Mouse (Mus musculus): Measurements from ENCODE around the gene Sdk1. TPM values are rescaled to one million over a fixed set of nuclear protein-coding genes. Genes with fewer than 3 reads are reported as not detected.
A peak's percentile ranks its signal among the peaks of the same experiment; 100 is the strongest.

The Sdk1 gene
- polyA plus RNA-seq, 1 experiment from 2014 or later: 0.94 TPM

DNA sequence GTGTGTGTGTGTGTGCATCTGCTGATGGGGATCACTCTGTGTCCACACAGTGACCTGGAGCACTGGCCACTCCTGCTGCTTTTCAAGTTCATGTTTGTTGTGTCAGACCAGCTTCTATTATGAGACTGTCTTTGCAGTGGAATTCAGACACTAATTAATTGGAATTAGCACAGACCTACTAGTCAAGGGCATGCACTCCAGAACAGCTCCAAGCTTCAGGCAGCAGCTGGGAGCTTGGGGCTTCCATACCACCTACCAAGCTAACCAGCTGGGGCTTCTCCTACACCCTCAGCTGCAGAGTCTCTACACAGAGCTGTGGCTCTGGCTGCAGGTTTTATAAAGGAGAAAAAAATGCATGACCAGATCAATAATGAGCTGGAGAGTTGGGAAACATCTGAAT lies 729.8 kb downstream of the Sdk1 start:
- no peak overlapping the region for H3K4me3 ChIP-seq (ENCODE audit: low read depth, low read length)
- H3K4me2 ChIP-seq (replicated peaks; ENCODE audit: low read depth): no peak overlapping the region
- H3K9ac ChIP-seq (ENCODE audit: low read depth, low read length): no peak overlapping the region
- TF ChIP-seq CTCF (IDR thresholded peaks at IDR 0.05; ENCODE audit: low read depth): no peak
- no peaks in the 10 kb centered on the region for H3K27me3 ChIP-seq (replicated peaks; ENCODE audit: control insufficient read depth, insufficient read depth, low read length)
- ATAC-seq: no peak
- H3K9me3 ChIP-seq (ENCODE audit: control insufficient read depth): no peaks in the 10 kb centered on the region
- H3K36me3 ChIP-seq (ENCODE audit: control insufficient read depth, insufficient read depth): no peaks in the 10 kb centered on the region
- no peaks in the 10 kb centered on the region for H3K4me1 ChIP-seq (replicated peaks; ENCODE audit: control insufficient read depth, insufficient read depth, low read length)
- H3K27ac ChIP-seq (ENCODE audit: low read depth, low read length): no peak overlapping the region

DNA sequence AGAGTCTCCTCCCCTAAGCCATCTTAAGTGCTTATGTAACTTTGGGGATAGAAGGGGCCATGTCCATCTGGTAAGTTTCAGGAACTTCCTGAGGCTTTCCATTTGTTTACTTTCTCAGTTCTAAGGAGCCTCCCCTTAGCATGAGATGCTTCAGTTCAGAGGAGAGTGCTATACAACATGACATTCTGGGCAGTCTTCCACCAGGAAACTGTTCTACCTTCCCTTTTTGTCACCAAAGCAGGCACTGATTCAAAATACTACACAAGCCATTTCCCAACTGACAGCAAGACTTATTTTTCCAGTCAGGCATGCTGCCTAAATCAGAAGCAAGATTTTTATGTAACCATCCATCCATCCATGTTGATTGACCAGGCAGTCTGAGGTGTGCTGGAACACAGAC lies 738.2 kb downstream of the Sdk1 start:
- H3K9me3 ChIP-seq (ENCODE audit: control insufficient read depth): no peaks in the 10 kb centered on the region
- no peaks in the 10 kb centered on the region for H3K27me3 ChIP-seq (replicated peaks; ENCODE audit: control insufficient read depth, insufficient read depth, low read length)
- no peak overlapping the region for H3K4me3 ChIP-seq (ENCODE audit: low read depth, low read length)
- no peaks in the 10 kb centered on the region for H3K4me1 ChIP-seq (replicated peaks; ENCODE audit: control insufficient read depth, insufficient read depth, low read length)
- no peak overlapping the region for H3K27ac ChIP-seq (ENCODE audit: low read depth, low read length)
- no peak overlapping the region for H3K9ac ChIP-seq (ENCODE audit: low read depth, low read length)
- no peak for ATAC-seq
- H3K36me3 ChIP-seq (ENCODE audit: control insufficient read depth, insufficient read depth): no peaks in the 10 kb centered on the region
- H3K4me2 ChIP-seq (replicated peaks; ENCODE audit: low read depth): no peak overlapping the region
- no peak for TF ChIP-seq CTCF (IDR thresholded peaks at IDR 0.05; ENCODE audit: low read depth)

DNA sequence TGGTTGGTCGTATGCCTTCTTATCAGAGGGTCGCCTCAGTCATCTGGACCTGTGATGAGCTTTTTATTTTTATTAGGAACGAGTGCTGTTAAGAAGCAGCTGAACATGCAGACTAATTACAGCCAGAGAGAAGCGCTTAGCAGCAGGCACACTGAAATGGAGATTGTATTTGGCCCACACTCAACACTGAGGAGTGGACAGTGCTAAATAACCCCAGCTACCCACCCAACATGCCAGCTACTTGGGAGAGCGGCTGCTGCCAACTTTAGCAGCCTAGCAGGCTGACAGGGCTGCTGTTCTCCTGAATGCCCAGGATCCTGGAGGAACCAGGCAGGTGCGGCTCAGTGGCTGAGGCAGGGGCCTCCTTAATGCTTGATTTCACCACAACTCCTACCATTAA lies 739.5 kb downstream of the Sdk1 start:
- no peaks in the 10 kb centered on the region for H3K36me3 ChIP-seq (ENCODE audit: control insufficient read depth, insufficient read depth)
- WGBS: 83% methylated on average over 6 of the region's 6 CpGs
- no peak overlapping the region for H3K4me3 ChIP-seq (ENCODE audit: low read depth, low read length)
- H3K27me3 ChIP-seq (replicated peaks; ENCODE audit: control insufficient read depth, insufficient read depth, low read length): no peaks in the 10 kb centered on the region
- ATAC-seq: no peak
- H3K4me2 ChIP-seq (replicated peaks; ENCODE audit: low read depth): no peak overlapping the region
- no peak overlapping the region for H3K27ac ChIP-seq (ENCODE audit: low read depth, low read length)
- H3K9me3 ChIP-seq (ENCODE audit: control insufficient read depth): no peaks in the 10 kb centered on the region
- H3K9ac ChIP-seq (ENCODE audit: low read depth, low read length): no peak overlapping the region
- TF ChIP-seq CTCF (IDR thresholded peaks at IDR 0.05; ENCODE audit: low read depth): no peak
- H3K4me1 ChIP-seq (replicated peaks; ENCODE audit: control insufficient read depth, insufficient read depth, low read length): no peaks in the 10 kb centered on the region

DNA sequence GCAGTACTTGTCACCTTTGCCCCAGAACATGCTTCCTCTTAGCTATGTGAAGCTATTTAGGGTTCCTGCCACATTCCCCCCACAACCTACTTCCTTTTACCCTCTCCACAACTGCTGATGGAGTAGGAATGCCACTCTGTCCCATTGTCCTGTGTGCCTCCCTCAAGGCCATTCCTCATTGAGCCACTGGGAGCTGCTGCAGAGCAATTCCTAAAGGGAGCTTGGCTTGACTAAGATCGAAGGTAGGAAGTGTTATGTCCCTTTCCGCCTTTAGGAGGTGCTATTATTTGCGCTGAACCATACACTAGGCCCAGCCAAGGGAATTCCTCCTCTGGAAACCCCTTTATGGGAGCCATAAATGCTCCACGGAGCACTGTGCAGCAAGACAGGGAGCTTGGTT lies 743.0 kb downstream of the Sdk1 start:
- 86% methylated on average over 4 of the region's 4 CpGs for WGBS

DNA sequence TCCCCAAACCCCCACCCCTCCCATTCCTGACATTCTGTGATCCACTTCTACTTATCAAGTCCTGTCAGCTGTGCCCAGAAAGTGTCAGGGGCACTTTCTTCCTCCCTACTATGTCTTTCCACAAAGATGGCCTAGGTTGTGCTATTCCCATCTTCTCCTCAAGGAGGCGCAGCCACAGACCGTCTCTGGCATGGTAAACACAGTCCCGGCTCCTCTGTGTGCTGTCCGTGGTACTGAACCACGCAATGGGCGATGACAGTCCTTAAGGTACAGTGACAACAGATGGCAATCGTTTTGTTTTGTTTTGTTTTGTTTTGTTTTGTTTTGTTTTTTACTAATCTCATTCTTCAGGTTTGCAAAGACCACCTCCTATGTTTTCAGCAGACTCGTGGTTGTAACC lies 743.7 kb downstream of the Sdk1 start:
- no peaks in the 10 kb centered on the region for H3K9me3 ChIP-seq (ENCODE audit: control insufficient read depth)
- no peak for ATAC-seq
- no peak overlapping the region for H3K4me2 ChIP-seq (replicated peaks; ENCODE audit: low read depth)
- H3K27ac ChIP-seq (ENCODE audit: low read depth, low read length): no peak overlapping the region
- no peaks in the 10 kb centered on the region for H3K36me3 ChIP-seq (ENCODE audit: control insufficient read depth, insufficient read depth)
- no peak overlapping the region for H3K4me3 ChIP-seq (ENCODE audit: low read depth, low read length)
- no peak overlapping the region for H3K9ac ChIP-seq (ENCODE audit: low read depth, low read length)
- 10% methylated on average over 8 of the region's 8 CpGs for WGBS
- no peaks in the 10 kb centered on the region for H3K4me1 ChIP-seq (replicated peaks; ENCODE audit: control insufficient read depth, insufficient read depth, low read length)
- peak; percentile 94 for TF ChIP-seq CTCF (IDR thresholded peaks at IDR 0.05; ENCODE audit: low read depth)
- no peaks in the 10 kb centered on the region for H3K27me3 ChIP-seq (replicated peaks; ENCODE audit: control insufficient read depth, insufficient read depth, low read length)

More for the DNA sequence above, 743.0 kb downstream of the Sdk1 start:
- Histone ChIP-seq H3K27me3 (replicated peaks; ENCODE audit: control insufficient read depth, insufficient read depth, low read length) (no peaks in the 10 kb centered on the region), H3K27ac (ENCODE audit: low read depth, low read length) (no peak overlapping the region), H3K4me2 (replicated peaks; ENCODE audit: low read depth) (no peak overlapping the region), H3K9me3 (ENCODE audit: control insufficient read depth) (no peaks in the 10 kb centered on the region), H3K4me1 (replicated peaks; ENCODE audit: control insufficient read depth, insufficient read depth, low read length) (no peaks in the 10 kb centered on the region), H3K4me3 (ENCODE audit: low read depth, low read length) (no peak overlapping the region), H3K9ac (ENCODE audit: low read depth, low read length) (no peak overlapping the region), H3K36me3 (ENCODE audit: control insufficient read depth, insufficient read depth) (no peaks in the 10 kb centered on the region)
- ATAC-seq: no peak
- TF ChIP-seq CTCF (IDR thresholded peaks at IDR 0.05; ENCODE audit: low read depth): peak; percentile 33

DNA sequence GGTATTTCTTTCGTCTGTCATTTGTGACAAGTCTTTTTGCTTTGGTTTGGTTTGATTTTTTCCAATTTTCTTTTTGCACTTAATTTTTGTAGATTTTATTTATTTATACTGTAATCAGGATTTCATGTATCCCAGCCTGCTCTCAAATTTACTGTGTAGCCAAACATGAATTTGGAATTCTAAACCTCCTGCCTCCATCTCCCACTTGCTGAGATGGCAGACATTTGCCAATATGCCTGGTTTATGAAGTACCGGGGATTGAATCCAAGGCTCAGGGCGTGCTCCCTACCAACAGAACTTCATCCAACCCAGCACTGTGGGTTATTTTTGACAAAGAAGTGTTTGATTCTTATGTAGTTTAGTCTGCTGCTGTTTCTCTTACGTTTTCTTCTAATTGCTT lies 744.3 kb downstream of the Sdk1 start:
- Histone ChIP-seq H3K27ac (ENCODE audit: low read depth, low read length) (no peak overlapping the region), H3K9me3 (ENCODE audit: control insufficient read depth) (no peaks in the 10 kb centered on the region), H3K36me3 (ENCODE audit: control insufficient read depth, insufficient read depth) (no peaks in the 10 kb centered on the region), H3K4me3 (ENCODE audit: low read depth, low read length) (no peak overlapping the region), H3K4me2 (replicated peaks; ENCODE audit: low read depth) (no peak overlapping the region), H3K27me3 (replicated peaks; ENCODE audit: control insufficient read depth, insufficient read depth, low read length) (no peaks in the 10 kb centered on the region), H3K4me1 (replicated peaks; ENCODE audit: control insufficient read depth, insufficient read depth, low read length) (no peaks in the 10 kb centered on the region), H3K9ac (ENCODE audit: low read depth, low read length) (no peak overlapping the region)
- WGBS: 91% methylated on average over 4 of the region's 4 CpGs
- no peak for ATAC-seq
- TF ChIP-seq CTCF (IDR thresholded peaks at IDR 0.05; ENCODE audit: low read depth): no peak

DNA sequence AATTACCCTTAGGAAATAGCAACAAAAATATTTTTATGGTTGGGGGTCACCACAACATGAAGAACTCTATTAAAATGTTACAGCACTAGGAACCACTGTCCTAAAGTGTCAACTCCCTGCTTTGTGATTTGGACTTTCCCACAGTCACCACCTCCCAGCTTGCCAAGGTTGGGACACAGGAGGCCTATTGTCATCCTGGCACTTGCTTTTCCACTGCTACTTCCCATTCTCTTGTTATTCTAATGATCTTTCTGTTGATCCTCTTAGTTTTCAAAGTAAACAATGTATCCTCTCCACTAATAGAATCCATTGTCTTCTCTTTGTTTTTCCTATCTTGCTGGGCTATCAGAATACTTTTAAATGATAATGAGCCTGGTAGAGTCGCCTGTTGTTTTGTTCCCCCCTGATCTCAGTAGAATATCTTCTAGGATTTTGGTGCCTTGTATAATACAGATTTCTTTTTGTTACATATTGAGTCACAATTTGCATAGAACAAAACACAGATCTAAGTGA lies 746.1 kb downstream of the Sdk1 start:
- 13% methylated on average over 1 of the region's 1 CpGs for WGBS
- no peak for TF ChIP-seq CTCF (IDR thresholded peaks at IDR 0.05; ENCODE audit: low read depth)
- Histone ChIP-seq H3K27ac (ENCODE audit: low read depth, low read length) (no peak overlapping the region), H3K36me3 (ENCODE audit: control insufficient read depth, insufficient read depth) (no peaks in the 10 kb centered on the region), H3K9me3 (ENCODE audit: control insufficient read depth) (no peaks in the 10 kb centered on the region), H3K4me3 (ENCODE audit: low read depth, low read length) (no peak overlapping the region), H3K4me2 (replicated peaks; ENCODE audit: low read depth) (no peak overlapping the region), H3K9ac (ENCODE audit: low read depth, low read length) (no peak overlapping the region), H3K27me3 (replicated peaks; ENCODE audit: control insufficient read depth, insufficient read depth, low read length) (no peaks in the 10 kb centered on the region), H3K4me1 (replicated peaks; ENCODE audit: control insufficient read depth, insufficient read depth, low read length) (no peaks in the 10 kb centered on the region)
- no peak for ATAC-seq

Data from intestine, postnatal 0 days (tissue).